Mouse (Mus musculus) adrenal gland, postnatal 36 days (tissue): ENCODE measurements around the gene Gm4565. TPM values are rescaled to one million over a fixed set of nuclear protein-coding genes. Genes with fewer than 3 reads are reported as not detected.
"Not testable (repeated sequence)": the region's sequence is repeated elsewhere in the genome, so short reads cannot be mapped to it uniquely, and the experiment has no call there.

Source experiments
- DNase-seq, 2 experiments: peaks; one replicate each; pipeline ENCODE4 v3.0.0; 2021; ENCODE audit warnings: mixed read lengths in 1 of 2
- long read RNA-seq, 2 experiments: library from polyadenylated mRNA; stranded (forward); transcript quantifications; one replicate each; pipeline ENCODE4 v2.0.0; 2021; ENCODE audit warnings: borderline sequencing depth in 2 of 2
- total RNA-seq, 2 experiments: library from RNA; stranded (reverse); gene quantifications; 2 replicates each; pipeline ENCODE4 v1.2.3; 2021

The Gm4565 gene
- total RNA-seq, result not detected
- long read RNA-seq, experiment 1, result 0 reads
- long read RNA-seq, experiment 2, result 0 reads

GRCm38 (mm10) chr7:22588027-22588426 is at the start of gene Gm4565:
Gene Gm4565, minus strand, starts transcription at chr7:22588127.
- DNase-seq, result not testable (repeated sequence)

DNA sequence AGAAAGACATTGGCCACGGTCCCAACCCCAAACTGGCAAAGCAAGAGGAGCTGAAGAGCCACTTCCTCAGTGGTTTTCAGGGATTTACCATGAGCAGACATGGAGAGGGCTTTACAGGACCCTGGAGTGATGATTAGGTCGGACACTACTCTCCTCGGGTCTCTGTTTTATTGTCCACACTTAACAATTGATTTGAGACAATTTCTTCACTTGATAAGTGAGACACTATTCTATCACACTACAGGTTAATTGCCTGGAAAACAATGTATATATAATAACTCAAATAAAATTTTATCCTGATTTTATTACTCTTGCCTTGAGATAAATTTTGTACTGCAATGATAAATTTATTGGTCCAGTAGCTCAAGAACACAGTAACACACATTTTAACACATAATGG is 22.7 kb downstream of the Gm4565 start, which contains the start of gene Gm4201:
Gene Gm4201 (minus strand): TSS at position 101 of the 400 bp plus-strand sequence.
- DNase-seq, result not testable (repeated sequence)

DNA sequence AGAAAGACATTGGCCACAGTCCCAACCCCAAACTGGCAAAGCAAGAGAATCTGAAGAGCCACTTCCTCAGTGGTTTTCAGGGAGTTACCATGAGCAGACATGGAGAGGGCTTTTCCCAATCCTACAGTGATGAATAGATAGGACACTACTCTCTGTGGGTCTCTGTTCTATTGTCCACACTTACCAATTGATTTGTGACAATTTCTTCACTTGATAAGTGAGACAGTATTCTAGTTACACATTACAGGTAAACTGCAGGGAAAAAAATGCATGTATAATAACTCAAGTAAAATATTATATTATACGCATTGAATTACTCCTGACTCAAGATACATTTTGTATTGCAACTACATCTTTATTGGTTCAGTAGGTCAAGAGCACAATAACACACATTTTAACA is 53.1 kb downstream of the Gm4565 start, which contains the start of gene Gm8677:
Gene Gm8677 (minus strand): TSS at position 101 of the 400 bp plus-strand sequence.
- not testable (repeated sequence) for DNase-seq

Other genes with a start within 250 kb of the Gm4565 start
- not detected for gene Gm8660, start 217.1 kb downstream of the Gm4565 start, total RNA-seq
- gene Vmn1r148, start 174.5 kb downstream of the Gm4565 start, total RNA-seq, result not detected
- not detected for gene Vmn1r149, start 149.9 kb downstream of the Gm4565 start, total RNA-seq
- gene Gm10665, start 124.1 kb downstream of the Gm4565 start, total RNA-seq, result not detected
- gene Vmn1r151, start 88.4 kb downstream of the Gm4565 start, total RNA-seq, result not detected
- not detected for gene Vmn1r152, start 65.2 kb downstream of the Gm4565 start, total RNA-seq
- gene Gm8677, start 53.2 kb downstream of the Gm4565 start, total RNA-seq, result not detected
- gene Gm4201, start 22.8 kb downstream of the Gm4565 start, total RNA-seq, result not detected
- not detected for gene Vmn1r155, start 69.9 kb upstream of the Gm4565 start, total RNA-seq
- not detected for gene Gm8693, start 104.2 kb upstream of the Gm4565 start, total RNA-seq
- gene Gm4567, start 131.6 kb upstream of the Gm4565 start, total RNA-seq, result not detected
- not detected for gene Vmn1r157, start 173.6 kb upstream of the Gm4565 start, total RNA-seq
- gene Vmn1r158, start 202.7 kb upstream of the Gm4565 start, total RNA-seq, result not detected